Mouse (Mus musculus): Measurements from ENCODE around the gene Pxmp2.

DNA sequence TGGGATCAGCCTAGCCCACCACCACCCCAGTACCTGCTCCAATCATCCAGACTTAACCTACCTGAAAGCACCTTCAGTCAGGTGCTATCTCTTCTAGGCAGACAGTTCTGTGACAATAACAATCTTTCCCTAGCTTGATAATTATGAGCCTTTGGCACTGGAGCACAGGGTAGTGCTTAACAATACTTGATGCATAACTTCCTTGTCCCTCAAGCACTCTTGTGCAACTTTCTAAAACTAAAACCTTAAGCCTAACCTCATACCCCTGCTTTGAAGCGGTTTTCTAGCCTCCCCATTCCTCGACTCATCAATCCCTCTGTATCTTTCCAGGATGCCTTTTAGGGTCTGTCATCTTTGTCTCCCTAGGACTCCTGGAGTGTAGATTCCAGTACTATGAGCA is 11.1 kb downstream of the Pxmp2 start:
- TF ChIP-seq POLR2A (IDR thresholded peaks at IDR 0.05; ENCODE audit: insufficient read length, low read depth) (no peak), USF1 (IDR thresholded peaks at IDR 0.05; ENCODE audit: low read depth) (no peak), MAX (IDR thresholded peaks at IDR 0.05; ENCODE audit: low read depth) (no peak), POLR2AphosphoS2 (IDR thresholded peaks at IDR 0.05; ENCODE audit: insufficient read length, low read depth) (no peak), TCF12 (IDR thresholded peaks at IDR 0.05; ENCODE audit: insufficient read depth, poor library complexity, severe bottlenecking) (no peak), SRF (IDR thresholded peaks at IDR 0.05; ENCODE audit: control insufficient read depth, insufficient read length, low read depth) (no peak)
